Mouse (Mus musculus) intestine, embryonic 14.5 days (tissue): ENCODE data around the gene 1700012B07Rik. TPM values are rescaled to one million over a fixed set of nuclear protein-coding genes. Genes with fewer than 3 reads are reported as not detected.

Experiments used
- ATAC-seq: fragments of 200-750 bp; cut with Nextera tagmentation; replicated peaks from 2 replicates; pipeline ENCODE4 v1.8.0; 2017; ENCODE audit warnings: low read depth, moderate number of reproducible peaks, moderate TSS enrichment, moderate library complexity; ENCODE audit not compliant: low FRiP score, low TSS enrichment
- DNase-seq: peaks from one replicate; pipeline ENCODE4 v3.0.0-alpha.2; 2018; ENCODE audit warnings: low spot score
- H3K27ac ChIP-seq: fragments of 300-500 bp; sonication (generic); 2 replicates; pipeline ENCODE4 v1.5.1; 2014; ENCODE audit warnings: low read depth, mild to moderate bottlenecking, control low read depth
- H3K27me3 ChIP-seq: fragments of 300-500 bp; sonication (generic); replicated peaks from 2 replicates; pipeline ENCODE4 v1.6.1; 2014; ENCODE audit warnings: low read length, control low read depth; ENCODE audit not compliant: control insufficient read depth, insufficient read depth
- H3K36me3 ChIP-seq: fragments of 300-500 bp; sonication (generic); 2 replicates; pipeline ENCODE4 v1.6.1; 2014; ENCODE audit warnings: low read length, control low read depth; ENCODE audit not compliant: control insufficient read depth, insufficient read depth
- H3K4me1 ChIP-seq: fragments of 300-500 bp; sonication (generic); replicated peaks from 2 replicates; pipeline ENCODE4 v1.6.1; 2014; ENCODE audit warnings: low read length, control low read depth, mixed read lengths; ENCODE audit not compliant: control insufficient read depth, insufficient read depth
- H3K4me2 ChIP-seq: fragments of 300-500 bp; sonication (generic); 2 replicates; pipeline ENCODE4 v1.6.1; 2014; ENCODE audit warnings: low read length
- H3K4me3 ChIP-seq: fragments of 300-500 bp; sonication (generic); 2 replicates; pipeline ENCODE4 v1.5.1; 2014; ENCODE audit warnings: low read depth, low read length, control low read depth, mixed read lengths
- H3K9ac ChIP-seq: fragments of 300-500 bp; sonication (generic); 2 replicates; pipeline ENCODE4 v1.6.1; 2014; ENCODE audit warnings: mild to moderate bottlenecking, low read length
- H3K9me3 ChIP-seq: fragments of 300-500 bp; sonication (generic); 2 replicates; pipeline ENCODE4 v1.6.1; 2016; ENCODE audit warnings: low read length, control low read depth; ENCODE audit not compliant: control insufficient read depth
- WGBS: fragments of 180-500 bp; shearing (Covaris S2); extraction: QIAGEN DNeasy Blood & Tissue Kit; methylation state at CpG from one replicate; pipeline ENCODE4 v1.1.7; 2014; 5-methylcytosine and 5-hydroxymethylcytosine counted together
- polyA plus RNA-seq: library from polyadenylated mRNA; unstranded; fragments of >200 nt; fragmentation: Nextera tagmentation; extraction: Ambion mirVana; gene quantifications from 2 replicates; pipeline ENCODE4 v1.2.1, GENCODE M21; 2014

Gene 1700012B07Rik
- polyA plus RNA-seq, 1 experiment from 2014 or later, result not detected

GRCm38 (mm10) chr11:109859441-109859840 lies 31.6 kb upstream of the 1700012B07Rik start:
- Histone ChIP-seq H3K36me3 (no peaks in the 10 kb centered on the region), H3K9ac (no peak overlapping the region), H3K4me1 (0 out of 2 replicates have a peak, but pooled peaks cover 3% of the 10 kb centered on the region), H3K27ac (no peak overlapping the region), H3K9me3 (no peaks in the 10 kb centered on the region), H3K4me2 (no peak overlapping the region), H3K4me3 (no peak overlapping the region), H3K27me3 (no peaks in the 10 kb centered on the region)
- DNase-seq (no peak), ATAC-seq (no peak)
- 90% methylated on average over 4 of the region's 4 CpGs for WGBS

GRCm38 (mm10) chr11:109857086-109857485 lies 29.2 kb upstream of the 1700012B07Rik start:
- H3K4me3 ChIP-seq, result no peak overlapping the region
- H3K36me3 ChIP-seq, result no peaks in the 10 kb centered on the region
- H3K4me1 ChIP-seq, result 0 out of 2 replicates have a peak, but pooled peaks cover 3% of the 10 kb centered on the region
- DNase-seq (no peak), ATAC-seq (no peak)
- no peak overlapping the region for H3K4me2 ChIP-seq
- H3K9ac ChIP-seq, result no peak overlapping the region
- H3K9me3 ChIP-seq, result no peaks in the 10 kb centered on the region
- 57% methylated on average over 10 of the region's 10 CpGs for WGBS
- H3K27ac ChIP-seq, result no peak overlapping the region
- H3K27me3 ChIP-seq, result no peaks in the 10 kb centered on the region

- DNase-seq, result no peak
- WGBS, result 80% methylated on average over 8 of the region's 8 CpGs
- H3K9me3 ChIP-seq, result no peaks in the 10 kb centered on the region
- no peak overlapping the region for H3K4me2 ChIP-seq
- no peaks in the 10 kb centered on the region for H3K4me1 ChIP-seq
- no peak for ATAC-seq
- no peaks in the 10 kb centered on the region for H3K36me3 ChIP-seq
- H3K4me3 ChIP-seq, result no peak overlapping the region
- no peak overlapping the region for H3K9ac ChIP-seq
- H3K27me3 ChIP-seq, result no peaks in the 10 kb centered on the region
- H3K27ac ChIP-seq, result no peak overlapping the region
These were observed 26.2 kb upstream of the 1700012B07Rik start for GRCm38 (mm10) chr11:109854056-109854455.

GRCm38 (mm10) chr11:109853228-109853966 lies 25.6 kb upstream of the 1700012B07Rik start:
- 69% methylated on average over 17 of the region's 17 CpGs for WGBS
- no peaks in the 10 kb centered on the region for H3K27me3 ChIP-seq
- ATAC-seq (no peak), DNase-seq (no peak)
- no peak overlapping the region for H3K4me2 ChIP-seq
- H3K36me3 ChIP-seq, result no peaks in the 10 kb centered on the region
- no peaks in the 10 kb centered on the region for H3K4me1 ChIP-seq
- no peak overlapping the region for H3K9ac ChIP-seq
- H3K9me3 ChIP-seq, result no peaks in the 10 kb centered on the region
- no peak overlapping the region for H3K4me3 ChIP-seq
- H3K27ac ChIP-seq, result no peak overlapping the region

GRCm38 (mm10) chr11:109851996-109852395 lies 24.1 kb upstream of the 1700012B07Rik start:
- no peak overlapping the region for H3K9ac ChIP-seq
- 63% methylated on average over 4 of the region's 4 CpGs for WGBS
- H3K4me1 ChIP-seq, result no peaks in the 10 kb centered on the region
- no peak overlapping the region for H3K27ac ChIP-seq
- H3K4me2 ChIP-seq, result no peak overlapping the region
- no peaks in the 10 kb centered on the region for H3K36me3 ChIP-seq
- no peaks in the 10 kb centered on the region for H3K9me3 ChIP-seq
- no peaks in the 10 kb centered on the region for H3K27me3 ChIP-seq
- no peak overlapping the region for H3K4me3 ChIP-seq
- no peak for ATAC-seq
- no peak for DNase-seq

GRCm38 (mm10) chr11:109846343-109846742 lies 18.5 kb upstream of the 1700012B07Rik start:
- H3K4me2 ChIP-seq, result no peak overlapping the region
- no peak overlapping the region for H3K4me3 ChIP-seq
- no peaks in the 10 kb centered on the region for H3K4me1 ChIP-seq
- H3K27ac ChIP-seq, result no peak overlapping the region
- ATAC-seq, result no peak
- H3K9me3 ChIP-seq, result no peaks in the 10 kb centered on the region
- H3K27me3 ChIP-seq, result no peaks in the 10 kb centered on the region
- no peaks in the 10 kb centered on the region for H3K36me3 ChIP-seq
- DNase-seq, result no peak
- no peak overlapping the region for H3K9ac ChIP-seq
- 66% methylated on average over 7 of the region's 7 CpGs for WGBS

- ATAC-seq (no peak), DNase-seq (no peak)
- no peak overlapping the region for H3K27ac ChIP-seq
- H3K36me3 ChIP-seq, result no peaks in the 10 kb centered on the region
- H3K4me2 ChIP-seq, result no peak overlapping the region
- no peak overlapping the region for H3K4me3 ChIP-seq
- H3K9ac ChIP-seq, result no peak overlapping the region
- no peaks in the 10 kb centered on the region for H3K9me3 ChIP-seq
- WGBS, result 63% methylated on average over 4 of the region's 4 CpGs
- H3K27me3 ChIP-seq, result no peaks in the 10 kb centered on the region
- no peaks in the 10 kb centered on the region for H3K4me1 ChIP-seq
These were observed 17.8 kb upstream of the 1700012B07Rik start for GRCm38 (mm10) chr11:109845601-109846000.

- ATAC-seq (no peak), DNase-seq (no peak)
- Histone ChIP-seq H3K36me3 (no peaks in the 10 kb centered on the region), H3K9ac (no peak overlapping the region), H3K27me3 (no peaks in the 10 kb centered on the region), H3K4me2 (no peak overlapping the region), H3K9me3 (no peaks in the 10 kb centered on the region), H3K4me3 (no peak overlapping the region), H3K4me1 (no peaks in the 10 kb centered on the region), H3K27ac (no peak overlapping the region)
- WGBS, result 54% methylated on average over 5 of the region's 5 CpGs
These were observed 16.6 kb upstream of the 1700012B07Rik start for GRCm38 (mm10) chr11:109844466-109844865.

- no peak overlapping the region for H3K4me2 ChIP-seq
- H3K27me3 ChIP-seq, result no peaks in the 10 kb centered on the region
- H3K4me3 ChIP-seq, result no peak overlapping the region
- no peak overlapping the region for H3K9ac ChIP-seq
- ATAC-seq, result no peak
- no peak for DNase-seq
- no peaks in the 10 kb centered on the region for H3K4me1 ChIP-seq
- no peaks in the 10 kb centered on the region for H3K36me3 ChIP-seq
- no peak overlapping the region for H3K27ac ChIP-seq
- WGBS, result 68% methylated on average over 5 of the region's 5 CpGs
- H3K9me3 ChIP-seq, result no peaks in the 10 kb centered on the region
These were observed 2.5 kb upstream of the 1700012B07Rik start for GRCm38 (mm10) chr11:109830368-109830767.
